Mouse (Mus musculus) neural tube, embryonic 10.5 days (tissue): Measurements from ENCODE around the gene Olfr414.

Source experiments
- DNase-seq: peaks from one replicate; pipeline ENCODE4 v3.0.0-alpha.2; 2017; ENCODE audit warnings: low spot score; ENCODE audit errors: extremely low spot score

Olfr414 gene

GRCm38 (mm10) chr1:174423764-174424163, at the start of gene Olfr414:
Gene Olfr414, plus strand, starts transcription at chr1:174424064.
- no peak for DNase-seq

GRCm38 (mm10) chr1:174390746-174391145, 33.1 kb upstream of the Olfr414 start, which contains the start of gene Olfr248:
Gene Olfr248, plus strand, starts transcription at chr1:174391046.
- no peak for DNase-seq

GRCm38 (mm10) chr1:174422959-174423358, 905 bp upstream of the Olfr414 start:
- no peak for DNase-seq

GRCm38 (mm10) chr1:174426180-174426986, 2.5 kb downstream of the Olfr414 start:
- no peak for DNase-seq

- no peak for DNase-seq
Measured at GRCm38 (mm10) chr1:174427402-174427801, 3.5 kb downstream of the Olfr414 start.

GRCm38 (mm10) chr1:174428407-174428806, 4.5 kb downstream of the Olfr414 start:
- DNase-seq, result no peak

GRCm38 (mm10) chr1:174434121-174434520, 10.3 kb downstream of the Olfr414 start:
- DNase-seq, result no peak

- DNase-seq, result no peak
Measured at GRCm38 (mm10) chr1:174441782-174442181, 17.9 kb downstream of the Olfr414 start, which contains the start of gene Olfr220. Gene Olfr220, plus strand, starts transcription at chr1:174442082.

- no peak for DNase-seq
Measured at GRCm38 (mm10) chr1:174455100-174455499, 31.2 kb downstream of the Olfr414 start.

GRCm38 (mm10) chr1:174465385-174465784, 41.5 kb downstream of the Olfr414 start:
- no peak for DNase-seq

GRCm38 (mm10) chr1:174466240-174466639, 42.4 kb downstream of the Olfr414 start:
- DNase-seq, result no peak

- peak; percentile 45 for DNase-seq
Measured at GRCm38 (mm10) chr1:174469736-174470135, 45.9 kb downstream of the Olfr414 start.

GRCm38 (mm10) chr1:174482567-174482966, 58.7 kb downstream of the Olfr414 start:
- DNase-seq, result no peak
